Mouse (Mus musculus): Measurements from ENCODE around the gene Kng2.
"Not testable (repeated sequence)": the region's sequence is repeated elsewhere in the genome, so short reads cannot be mapped to it uniquely, and the experiment has no call there.

DNA sequence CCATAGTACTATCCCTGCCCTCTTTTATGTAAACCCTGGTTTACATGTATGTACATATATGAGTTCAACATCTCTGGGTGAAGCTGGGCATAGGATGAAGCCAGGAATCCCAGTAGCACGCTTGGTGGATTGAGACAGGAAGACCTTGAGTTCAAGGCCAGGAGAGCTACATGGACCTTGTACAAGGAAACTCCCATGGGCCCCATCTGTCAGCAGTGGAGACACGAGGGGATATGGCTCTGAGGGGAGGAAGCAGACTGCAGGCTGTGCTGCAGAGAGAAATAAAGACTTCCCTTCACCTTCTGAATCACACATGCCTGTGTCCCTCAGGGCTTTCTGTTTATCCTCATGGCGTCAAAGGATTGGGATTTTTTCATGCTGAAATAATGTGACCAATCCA lies 1.9 kb downstream of the Kng2 start:
- not testable (repeated sequence) for TF ChIP-seq POLR2A, CTCF (IDR thresholded peaks at IDR 0.05; ENCODE audit: insufficient read depth, low read depth, low read length)

Data from olfactory bulb, adult 2 months (tissue).